Mouse (Mus musculus) E14TG2a.4 (cell line): ENCODE results near the gene Iscu.

Source experiments
- CTCF ChIP-seq: conservative IDR thresholded peaks from 2 replicates; pipeline ENCODE4 v1.5.1; 2014; ENCODE audit warnings: low read length
- NANOG ChIP-seq: IDR thresholded peaks from 2 replicates; pipeline ENCODE4 v1.6.1; 2014; ENCODE audit warnings: borderline replicate concordance, low read length, mixed read lengths

GRCm38 (mm10) chr5:113810111-113810510 is 37.6 kb downstream of the Iscu start:
- TF ChIP-seq CTCF, result no peak
- TF ChIP-seq NANOG, result no peak
